Mouse (Mus musculus) MEL (cell line): ENCODE results near the gene Pappa2. TPM values are rescaled to one million over a fixed set of nuclear protein-coding genes. Genes with fewer than 3 reads are reported as not detected.

Experiments used
- DNase-seq: peaks from one replicate; pipeline ENCODE4 v3.0.0; 2011; ENCODE audit warnings: low read depth, low spot score
- H3K27ac ChIP-seq: 2 replicates; pipeline ENCODE4 v1.5.1; 2012; ENCODE audit warnings: low read depth, mild to moderate bottlenecking, control low read depth, low read length, moderate library complexity; ENCODE audit not compliant: control insufficient read depth
- H3K27me3 ChIP-seq, 2 experiments: fragments of 150-350 bp in 1 of 2; sonication (generic) in 1 of 2; 2 replicates each; pipeline ENCODE4 v1.6.1; 2012; ENCODE audit warnings: low read length in 2 of 2, mild to moderate bottlenecking in 2 of 2, improper control_type of control experiment in 1 of 2, moderate library complexity in 1 of 2; ENCODE audit not compliant: insufficient read depth in 2 of 2, control insufficient read depth in 1 of 2
- H3K36me3 ChIP-seq, 2 experiments: 2 replicates each; pipeline ENCODE4 v1.6.1; 2012 to 2014; ENCODE audit warnings: low read length in 2 of 2, improper control_type of control experiment in 1 of 2, inconsistent platforms in 1 of 2, mild to moderate bottlenecking in 1 of 2; ENCODE audit not compliant: insufficient read depth in 2 of 2, control insufficient read depth in 1 of 2
- H3K4me1 ChIP-seq, 2 experiments: fragments of 150-350 bp in 1 of 2; sonication (generic) in 1 of 2; 2 replicates each; pipeline ENCODE4 v1.6.1; 2012; ENCODE audit warnings: low read length in 2 of 2, improper control_type of control experiment in 1 of 2, mild to moderate bottlenecking in 1 of 2; ENCODE audit not compliant: insufficient read depth in 2 of 2, control insufficient read depth in 1 of 2
- H3K4me3 ChIP-seq, 2 experiments: fragments of 150-350 bp in 1 of 2; sonication (generic) in 1 of 2; 2 replicates each; pipeline ENCODE4 v1.5.1; 2012; ENCODE audit warnings: low read depth in 2 of 2, low read length in 2 of 2, mild to moderate bottlenecking in 2 of 2, moderate library complexity in 2 of 2, control low read depth in 1 of 2, improper control_type of control experiment in 1 of 2; ENCODE audit not compliant: control insufficient read depth in 1 of 2, insufficient read depth in 1 of 2
- H3K79me2 ChIP-seq: 2 replicates; pipeline ENCODE4 v1.6.1; 2012; ENCODE audit warnings: mild to moderate bottlenecking, low read length, moderate library complexity; ENCODE audit not compliant: control insufficient read depth, poor library complexity, insufficient read depth
- H3K9ac ChIP-seq: 2 replicates; pipeline ENCODE4 v1.6.1; 2012; ENCODE audit warnings: low read depth, mild to moderate bottlenecking, control low read depth, low read length, moderate library complexity; ENCODE audit not compliant: control insufficient read depth, poor library complexity, severe bottlenecking
- H3K9me3 ChIP-seq: fragments of 150-350 bp; sonication (generic); replicated peaks from 2 replicates; pipeline ENCODE4 v1.6.1; 2012; ENCODE audit warnings: mild to moderate bottlenecking, low read length, improper control_type of control experiment, moderate library complexity; ENCODE audit not compliant: insufficient read depth
- BHLHE40 ChIP-seq: IDR thresholded peaks from 2 replicates; pipeline ENCODE4 v1.6.1; 2012; ENCODE audit warnings: low read depth, mild to moderate bottlenecking, inconsistent platforms, low read length, improper control_type of control experiment, borderline replicate concordance
- CHD1 ChIP-seq: IDR thresholded peaks from 2 replicates; pipeline ENCODE4 v1.6.1; 2012; ENCODE audit warnings: low read depth, mild to moderate bottlenecking, inconsistent platforms, low read length, improper control_type of control experiment
- CTCF ChIP-seq, 3 experiments: IDR thresholded peaks in 2 of 3; conservative IDR thresholded peaks in 1 of 3; 2 replicates each; pipeline ENCODE4 v1.5.1; 2011 to 2012; ENCODE audit warnings: low read length in 3 of 3, low read depth in 2 of 3, mild to moderate bottlenecking in 2 of 3, improper control_type of control experiment in 1 of 3, inconsistent platforms in 1 of 3, mixed read lengths in 1 of 3, moderate library complexity in 1 of 3; ENCODE audit not compliant: control insufficient read depth in 1 of 3, insufficient read depth in 1 of 3, poor library complexity in 1 of 3, severe bottlenecking in 1 of 3
- E2F4 ChIP-seq: IDR thresholded peaks from 2 replicates; pipeline ENCODE4 v1.6.1; 2011; ENCODE audit warnings: low read depth, low read length, improper control_type of control experiment, borderline replicate concordance
- ELF1 ChIP-seq: IDR thresholded peaks from 2 replicates; pipeline ENCODE4 v1.6.1; 2014; ENCODE audit warnings: low read depth, mild to moderate bottlenecking, inconsistent platforms, low read length, improper control_type of control experiment, moderate library complexity
- GABPA ChIP-seq: IDR thresholded peaks from 2 replicates; pipeline ENCODE4 v1.6.1; 2012; ENCODE audit warnings: low read depth, mild to moderate bottlenecking, inconsistent platforms, low read length, improper control_type of control experiment, moderate library complexity
- GATA1 ChIP-seq: IDR thresholded peaks from 2 replicates; pipeline ENCODE4 v1.6.1; 2011; ENCODE audit warnings: low read depth, low read length, improper control_type of control experiment
- KAT2A ChIP-seq: conservative IDR thresholded peaks from 2 replicates; pipeline ENCODE4 v1.6.1; 2012; ENCODE audit warnings: low read depth, low read length, improper control_type of control experiment, inconsistent platforms
- MAFK ChIP-seq: IDR thresholded peaks from 2 replicates; pipeline ENCODE4 v1.6.1; 2011; ENCODE audit warnings: low read depth, mild to moderate bottlenecking, low read length, improper control_type of control experiment, borderline replicate concordance
- MAX ChIP-seq: IDR thresholded peaks from 2 replicates; pipeline ENCODE4 v1.6.1; 2011; ENCODE audit warnings: low read length, improper control_type of control experiment
- MXI1 ChIP-seq: IDR thresholded peaks from 2 replicates; pipeline ENCODE4 v1.6.1; 2011; ENCODE audit warnings: mild to moderate bottlenecking, low read depth, low read length, improper control_type of control experiment
- MYB ChIP-seq: IDR thresholded peaks from 2 replicates; pipeline ENCODE4 v1.6.1; 2011; ENCODE audit warnings: mild to moderate bottlenecking, low read depth, low read length, improper control_type of control experiment
- NELFE ChIP-seq: IDR thresholded peaks from 2 replicates; pipeline ENCODE4 v1.6.1; 2011; ENCODE audit warnings: low read depth, low read length, improper control_type of control experiment
- NRF1 ChIP-seq: IDR thresholded peaks from 2 replicates; pipeline ENCODE4 v1.6.1; 2014; ENCODE audit warnings: low read depth, mild to moderate bottlenecking, inconsistent platforms, low read length, improper control_type of control experiment, moderate library complexity; ENCODE audit not compliant: poor library complexity, insufficient read depth, severe bottlenecking
- POLR2A ChIP-seq, 2 experiments: IDR thresholded peaks; 2 replicates each; pipeline ENCODE4 v1.6.1; 2011 to 2012; ENCODE audit warnings: low read length in 2 of 2, mild to moderate bottlenecking in 2 of 2, control low read depth in 1 of 2, improper control_type of control experiment in 1 of 2, low read depth in 1 of 2, moderate library complexity in 1 of 2; ENCODE audit not compliant: control insufficient read depth in 1 of 2, insufficient read depth in 1 of 2, poor library complexity in 1 of 2
- POLR2AphosphoS2 ChIP-seq: IDR thresholded peaks from 2 replicates; pipeline ENCODE4 v1.6.1; 2011; ENCODE audit warnings: low read length, improper control_type of control experiment
- POLR2AphosphoS5 ChIP-seq: IDR thresholded peaks from 2 replicates; pipeline ENCODE4 v1.6.1; 2012; ENCODE audit warnings: low read depth, borderline replicate concordance, mild to moderate bottlenecking, inconsistent platforms, low read length, moderate library complexity, mixed read lengths
- RAD21 ChIP-seq: IDR thresholded peaks from 2 replicates; pipeline ENCODE4 v1.6.1; 2011; ENCODE audit warnings: mild to moderate bottlenecking, low read depth, low read length, improper control_type of control experiment
- RCOR1 ChIP-seq: IDR thresholded peaks from 2 replicates; pipeline ENCODE4 v1.6.1; 2012; ENCODE audit warnings: low read depth, mild to moderate bottlenecking, inconsistent platforms, low read length, improper control_type of control experiment
- SMC3 ChIP-seq: IDR thresholded peaks from 2 replicates; pipeline ENCODE4 v1.6.1; 2011; ENCODE audit warnings: low read depth, low read length, improper control_type of control experiment
- TAL1 ChIP-seq: IDR thresholded peaks from 2 replicates; pipeline ENCODE4 v1.6.1; 2012; ENCODE audit warnings: mild to moderate bottlenecking, inconsistent platforms, low read length, moderate library complexity, mixed read lengths
- TBP ChIP-seq: IDR thresholded peaks from 2 replicates; pipeline ENCODE4 v1.8.0; 2011; ENCODE audit warnings: low read depth, low read length, improper control_type of control experiment
- USF2 ChIP-seq, 2 experiments: IDR thresholded peaks; 2 replicates each; pipeline ENCODE4 v1.6.1; 2011 to 2012; ENCODE audit warnings: improper control_type of control experiment in 2 of 2, low read length in 2 of 2, borderline replicate concordance in 1 of 2, inconsistent platforms in 1 of 2, low read depth in 1 of 2, mild to moderate bottlenecking in 1 of 2; ENCODE audit not compliant: insufficient read depth in 1 of 2
- ZKSCAN1 ChIP-seq: IDR thresholded peaks from 2 replicates; pipeline ENCODE4 v1.6.1; 2012; ENCODE audit warnings: low read depth, mild to moderate bottlenecking, inconsistent platforms, low read length, improper control_type of control experiment, moderate library complexity
- ZNF384 ChIP-seq: IDR thresholded peaks from 2 replicates; pipeline ENCODE4 v1.6.1; 2012; ENCODE audit warnings: low read depth, mild to moderate bottlenecking, inconsistent platforms, low read length, improper control_type of control experiment
- polyA plus RNA-seq, 2 experiments: library from polyadenylated mRNA; stranded (reverse) in 1 of 2; unstranded in 1 of 2; fragments of >175 nt in 1 of 2; fragments of >200 nt in 1 of 2; gene quantifications; 2 replicates each; pipeline versions ENCODE4 v1.2.1 to v1.2.4; 2012; ENCODE audit warnings: low replicate concordance in 2 of 2, low read depth in 1 of 2; ENCODE audit not compliant: insufficient read length in 2 of 2, insufficient read depth in 1 of 2, missing spikeins in 1 of 2
- total RNA-seq: library from RNA; depleted of rRNA; stranded (reverse); fragments of 300-350 nt; gene quantifications from 2 replicates; pipeline ENCODE4 v1.2.3, GENCODE M21; 2012

Gene Pappa2
- total and polyA plus RNA-seq, 3 experiments: not detected

DNA sequence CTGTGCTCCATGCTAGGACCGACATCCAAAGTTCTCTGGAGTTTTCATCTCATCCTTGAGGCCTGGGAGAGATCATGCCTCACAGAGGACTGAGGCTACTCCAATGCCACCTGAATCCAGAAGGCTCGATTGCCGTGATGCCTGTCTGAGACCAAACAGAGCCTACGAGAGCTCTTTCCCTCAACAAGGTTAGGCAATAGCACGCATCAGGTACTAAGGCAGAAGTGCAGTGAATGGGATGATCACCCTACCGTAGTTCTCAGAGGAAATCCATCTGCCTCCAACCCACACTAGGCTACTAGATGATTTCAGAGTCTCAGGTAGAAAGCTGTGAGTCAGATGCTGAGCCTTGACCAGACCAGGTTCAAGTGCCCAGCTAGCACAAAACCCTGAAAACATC lies 31.2 kb downstream of the Pappa2 start:
- H3K27me3 ChIP-seq: no peaks in the 10 kb centered on the region
- no peak for DNase-seq
- no peaks in the 10 kb centered on the region for H3K9me3 ChIP-seq
- H3K79me2 ChIP-seq: no peaks in the 10 kb centered on the region
- no peaks in the 10 kb centered on the region for H3K36me3 ChIP-seq
- TF ChIP-seq MYB (no peak), ZKSCAN1 (no peak), BHLHE40 (no peak), RCOR1 (no peak), KAT2A (no peak), ZNF384 (no peak), GABPA (no peak), POLR2AphosphoS2 (no peak), POLR2A (IDR thresholded peaks at IDR 0.05; ENCODE audit: control insufficient read depth in 1 of 2, insufficient read depth in 1 of 2, low read depth in 1 of 2, low read length in 2 of 2, poor library complexity in 1 of 2) (no peak), NRF1 (no peak), NELFE (no peak), MAFK (no peak), MXI1 (no peak), USF2 (IDR thresholded peaks at IDR 0.05; ENCODE audit: borderline replicate concordance in 1 of 2, insufficient read depth in 1 of 2, low read depth in 1 of 2, low read length in 2 of 2) (no peak), MAX (no peak), RAD21 (no peak), TAL1 (no peak)
- no peak overlapping the region for H3K27ac ChIP-seq
- no peaks in the 10 kb centered on the region for H3K4me1 ChIP-seq
- no peak overlapping the region for H3K9ac ChIP-seq
- H3K4me3 ChIP-seq: no peak overlapping the region

GRCm38 (mm10) chr1:158947981-158948735 lies 32.1 kb downstream of the Pappa2 start:
- H3K9me3 ChIP-seq: no peaks in the 10 kb centered on the region
- TF ChIP-seq KAT2A (no peak), RAD21 (no peak), CTCF (IDR thresholded peaks at IDR 0.05 in 2 of 3, conservative IDR thresholded peaks at IDR 0.05 in 1 of 3; ENCODE audit: control insufficient read depth in 1 of 3, insufficient read depth in 1 of 3, low read depth in 2 of 3, low read length in 3 of 3, poor library complexity in 1 of 3, severe bottlenecking in 1 of 3) (no peak), GABPA (no peak), BHLHE40 (no peak), GATA1 (no peak), CHD1 (no peak), E2F4 (no peak), RCOR1 (no peak), ZNF384 (no peak), SMC3 (no peak), ZKSCAN1 (no peak), ELF1 (no peak), TBP (no peak), POLR2AphosphoS2 (no peak), POLR2AphosphoS5 (no peak)
- H3K79me2 ChIP-seq: no peaks in the 10 kb centered on the region
- no peaks in the 10 kb centered on the region for H3K36me3 ChIP-seq
- no peak overlapping the region for H3K4me3 ChIP-seq
- H3K9ac ChIP-seq: no peak overlapping the region
- no peaks in the 10 kb centered on the region for H3K4me1 ChIP-seq
- DNase-seq: no peak
- no peak overlapping the region for H3K27ac ChIP-seq
- no peaks in the 10 kb centered on the region for H3K27me3 ChIP-seq
